Mouse (Mus musculus): ENCODE data around the gene Obox8. TPM values are rescaled to one million over a fixed set of nuclear protein-coding genes. Genes with fewer than 3 reads are reported as not detected.
A peak's percentile ranks its signal among the peaks of the same experiment; 100 is the strongest.

Gene Obox8
- not detected in 2 replicates for polyA plus RNA-seq (2014; fragmentation: Nextera tagmentation; extraction: Ambion mirVana)

DNA sequence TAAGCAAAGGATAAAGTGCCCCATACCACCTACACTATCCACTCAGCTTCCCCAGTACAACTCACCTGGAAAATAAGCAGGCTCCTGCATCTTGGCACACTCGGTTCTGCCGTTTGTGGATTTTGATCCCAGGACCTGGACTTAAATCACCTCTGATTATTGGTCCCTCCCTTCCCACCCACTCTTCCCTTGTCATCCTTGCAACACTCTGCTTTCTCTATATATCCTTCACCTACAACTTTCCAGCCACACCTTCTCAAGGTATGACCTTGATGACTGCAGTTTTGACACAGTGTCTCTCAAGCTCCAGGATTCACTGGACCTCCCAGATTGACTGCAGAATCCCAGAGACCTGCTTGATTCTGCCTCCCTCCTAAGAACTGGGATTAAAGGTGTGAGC lies at the start of gene Obox8:
Gene Obox8, minus strand, starts transcription at position 101 of the 400 bp plus-strand sequence.
- Histone ChIP-seq H3K9me3 (ENCODE audit: control insufficient read depth, low read length) (peaks cover 35% of the 10 kb centered on the region), H3K4me1 (ENCODE audit: control insufficient read depth, insufficient read depth, low read length) (no peaks in the 10 kb centered on the region)
- WGBS = 94% methylated on average over 2 of the region's 2 CpGs

DNA sequence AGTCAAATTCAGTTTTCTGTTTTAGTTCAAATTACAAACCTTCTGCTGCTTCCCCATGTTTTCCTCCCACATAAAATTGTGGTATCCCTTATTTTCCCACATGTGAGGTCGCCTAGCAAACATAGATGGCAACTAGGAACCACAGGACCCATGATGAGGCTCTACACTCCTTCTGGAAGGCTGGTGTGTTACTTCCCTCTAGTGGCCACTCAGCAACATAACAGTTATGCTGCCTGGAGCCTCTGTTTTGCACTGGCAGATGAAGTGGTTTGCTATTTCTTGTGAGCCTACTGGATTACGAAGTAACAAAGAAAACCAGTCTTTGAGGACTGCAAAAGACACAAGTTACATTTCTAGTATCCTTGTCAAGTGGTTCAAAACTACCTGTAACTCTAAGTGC lies 16.1 kb downstream of the Obox8 start:
- WGBS = 30% methylated on average over 2 of the region's 2 CpGs
- no peak overlapping the region for H3K9ac ChIP-seq (replicated peaks; ENCODE audit: low read length)
- H3K4me1 ChIP-seq (ENCODE audit: control insufficient read depth, insufficient read depth, low read length) = no peaks in the 10 kb centered on the region
- peak; percentile 1 for DNase-seq
- no peak overlapping the region for H3K27ac ChIP-seq (replicated peaks; ENCODE audit: low read depth, low read length)
- no peaks in the 10 kb centered on the region for H3K27me3 ChIP-seq (ENCODE audit: control insufficient read depth, insufficient read depth, low read length)
- no peaks in the 10 kb centered on the region for H3K36me3 ChIP-seq (ENCODE audit: control insufficient read depth, insufficient read depth, low read length)
- H3K4me2 ChIP-seq (ENCODE audit: low read length) = no peak overlapping the region
- H3K4me3 ChIP-seq (replicated peaks; ENCODE audit: low read depth, low read length) = no peak overlapping the region
- 0 out of 2 replicates have a peak, but pooled peaks cover 9% of the 10 kb centered on the region for H3K9me3 ChIP-seq (ENCODE audit: control insufficient read depth, low read length)
- ATAC-seq (ENCODE audit: low FRiP score, low TSS enrichment) = no peak

More for the DNA sequence above, at the start of gene Obox8:
- H3K4me3 ChIP-seq (replicated peaks; ENCODE audit: low read depth, low read length) = no peak within 1 kb of the TSS
- no peak within 1 kb of the TSS for H3K9ac ChIP-seq (replicated peaks; ENCODE audit: low read length)
- ATAC-seq (ENCODE audit: low FRiP score, low TSS enrichment) (no peak), DNase-seq (no peak)
- no peaks in the 10 kb centered on the region for H3K27me3 ChIP-seq (ENCODE audit: control insufficient read depth, insufficient read depth, low read length)
- no peak within 1 kb of the TSS for H3K27ac ChIP-seq (replicated peaks; ENCODE audit: low read depth, low read length)
- no peaks in the 10 kb centered on the region for H3K36me3 ChIP-seq (ENCODE audit: control insufficient read depth, insufficient read depth, low read length)
- no peak within 1 kb of the TSS for H3K4me2 ChIP-seq (ENCODE audit: low read length)

DNA sequence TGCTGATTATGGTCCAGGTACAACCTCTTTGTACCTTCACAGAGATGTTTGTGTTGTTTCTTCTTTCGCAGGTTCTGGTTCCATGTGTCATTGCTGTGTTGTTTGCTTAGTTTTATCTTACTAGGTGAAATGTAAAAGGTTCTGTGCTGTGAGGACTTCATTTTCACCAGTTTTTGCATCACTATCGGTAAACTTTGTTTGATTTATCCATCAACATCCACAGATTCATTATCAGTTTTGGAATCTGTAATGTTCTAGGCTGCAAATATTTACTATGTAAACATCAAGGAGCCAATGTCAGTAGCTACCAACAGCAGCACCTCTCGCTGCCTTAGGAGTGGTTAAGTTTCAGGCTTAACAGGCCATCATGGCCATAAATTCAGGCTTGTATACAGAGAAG lies 24.7 kb downstream of the Obox8 start:
- Histone ChIP-seq H3K27ac (replicated peaks; ENCODE audit: low read depth, low read length) (no peak overlapping the region), H3K9me3 (ENCODE audit: control insufficient read depth, low read length) (peaks cover 20% of the 10 kb centered on the region), H3K27me3 (ENCODE audit: control insufficient read depth, insufficient read depth, low read length) (no peaks in the 10 kb centered on the region), H3K4me3 (replicated peaks; ENCODE audit: low read depth, low read length) (no peak overlapping the region), H3K9ac (replicated peaks; ENCODE audit: low read length) (no peak overlapping the region), H3K4me2 (ENCODE audit: low read length) (no peak overlapping the region), H3K36me3 (ENCODE audit: control insufficient read depth, insufficient read depth, low read length) (no peaks in the 10 kb centered on the region), H3K4me1 (ENCODE audit: control insufficient read depth, insufficient read depth, low read length) (no peaks in the 10 kb centered on the region)
- 77% methylated on average over 3 of the region's 3 CpGs for WGBS
- DNase-seq (no peak), ATAC-seq (ENCODE audit: low FRiP score, low TSS enrichment) (no peak)

DNA sequence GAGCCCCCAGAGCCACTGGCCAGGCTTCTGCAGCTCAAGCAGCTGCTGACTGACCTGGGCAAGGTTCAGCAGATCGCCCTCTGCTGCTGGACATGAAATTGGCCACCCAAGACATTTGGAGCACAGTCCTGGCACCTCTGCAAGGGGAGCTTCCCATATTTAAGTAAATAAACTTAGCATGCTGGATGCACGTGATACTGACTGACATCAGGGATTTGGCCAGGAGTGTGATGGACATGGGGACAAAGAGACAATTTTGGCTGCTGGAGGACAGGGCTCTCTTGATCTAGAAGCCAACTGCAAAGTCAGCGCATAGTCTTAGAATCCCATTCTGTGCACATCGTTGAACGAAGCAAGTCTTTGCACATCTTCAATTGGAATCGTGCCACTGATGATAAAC lies 25.8 kb downstream of the Obox8 start:
- ATAC-seq (ENCODE audit: low FRiP score, low TSS enrichment) (no peak), DNase-seq (no peak)
- H3K4me1 ChIP-seq (ENCODE audit: control insufficient read depth, insufficient read depth, low read length) = no peaks in the 10 kb centered on the region
- peaks cover 20% of the 10 kb centered on the region for H3K9me3 ChIP-seq (ENCODE audit: control insufficient read depth, low read length)
- no peak overlapping the region for H3K27ac ChIP-seq (replicated peaks; ENCODE audit: low read depth, low read length)
- 75% methylated on average over 6 of the region's 6 CpGs for WGBS
- H3K4me3 ChIP-seq (replicated peaks; ENCODE audit: low read depth, low read length) = no peak overlapping the region
- no peak overlapping the region for H3K4me2 ChIP-seq (ENCODE audit: low read length)
- H3K36me3 ChIP-seq (ENCODE audit: control insufficient read depth, insufficient read depth, low read length) = no peaks in the 10 kb centered on the region
- H3K9ac ChIP-seq (replicated peaks; ENCODE audit: low read length) = no peak overlapping the region
- no peaks in the 10 kb centered on the region for H3K27me3 ChIP-seq (ENCODE audit: control insufficient read depth, insufficient read depth, low read length)

Other genes starting within 250 kb of the Obox8 start
- not detected in 2 replicates for gene Sult2a3, start 210.5 kb downstream of the Obox8 start, polyA plus RNA-seq (2014; fragmentation: Nextera tagmentation; extraction: Ambion mirVana)
- not detected in 2 replicates for gene Sult2a6, start 78.7 kb downstream of the Obox8 start, polyA plus RNA-seq (2014; fragmentation: Nextera tagmentation; extraction: Ambion mirVana)
- gene Sult2a8, start 113.2 kb upstream of the Obox8 start, polyA plus RNA-seq (2014; fragmentation: Nextera tagmentation; extraction: Ambion mirVana) = not detected in 2 replicates
- not detected in 2 replicates for gene Sult2a7, start 160.7 kb upstream of the Obox8 start, polyA plus RNA-seq (2014; fragmentation: Nextera tagmentation; extraction: Ambion mirVana)
- 0.24 and 0.49 TPM in 2 replicates for gene Vmn1r90, start 229.9 kb upstream of the Obox8 start, polyA plus RNA-seq (2014; fragmentation: Nextera tagmentation; extraction: Ambion mirVana)

Data from midbrain, embryonic 14.5 days (tissue).